ENCODE assay signal across 7 mouse cellular contexts in genomic region chr4:132463430-132464254, GRCm38 (mm10). TPM values are rescaled to one million over a fixed set of nuclear protein-coding genes. Genes with fewer than 3 reads are reported as not detected.
A peak's percentile ranks its signal among the peaks of the same experiment; 100 is the strongest.
DNase-seq lines count a peak whose midpoint lies in the region; ATAC-seq lines count a peak whose summit lies in the region.

Gene Med18, minus strand, starts transcription at chr4:132463921.

- no peaks in the 10 kb centered on the region for H3K9me3 ChIP-seq in embryonic facial prominence, embryonic 10.5 days
- H3K9me3 ChIP-seq in limb, embryonic 10.5 days (replicated peaks), result no peaks in the 10 kb centered on the region
- H3K9me3 ChIP-seq in midbrain, embryonic 13.5 days, result no peaks in the 10 kb centered on the region

- H3K4me2 ChIP-seq in midbrain, embryonic 13.5 days (replicated peaks), result peak within 1 kb of the TSS; percentile 77

- DNase-seq in adrenal gland, postnatal 10 days, result peak; percentile 95
- peak; percentile 96 for DNase-seq in embryonic facial prominence, embryonic 10.5 days (ENCODE audit: low spot score)
- DNase-seq in kidney, adult 11 months, result peak; percentile 90
- peak; percentile 96 for DNase-seq in limb, embryonic 10.5 days (ENCODE audit: low spot score)
- peak; percentile 88 for DNase-seq in spleen, adult 12 weeks (ENCODE audit: low spot score)

- peaks cover 35% of the 10 kb centered on the region for H3K36me3 ChIP-seq in embryonic facial prominence, embryonic 10.5 days (replicated peaks)
- H3K36me3 ChIP-seq in limb, embryonic 10.5 days, result peaks cover 36% of the 10 kb centered on the region
- H3K36me3 ChIP-seq in midbrain, embryonic 13.5 days, result peaks cover 25% of the 10 kb centered on the region

- peak within 1 kb of the TSS; percentile 80 for H3K4me3 ChIP-seq in embryonic facial prominence, embryonic 10.5 days
- peak within 1 kb of the TSS; percentile 74 for H3K4me3 ChIP-seq in limb, embryonic 10.5 days
- H3K4me3 ChIP-seq in midbrain, embryonic 13.5 days (replicated peaks), result peak within 1 kb of the TSS; percentile 80

- WGBS in embryonic facial prominence, embryonic 10.5 days, result under 1% methylated on average over 44 of the region's 44 CpGs
- WGBS in limb, embryonic 10.5 days, result under 1% methylated on average over 44 of the region's 44 CpGs
- under 1% methylated on average over 44 of the region's 44 CpGs for WGBS in midbrain, embryonic 13.5 days

- peak within 1 kb of the TSS; percentile 85 for H3K9ac ChIP-seq in midbrain, embryonic 13.5 days (replicated peaks)

- H3K4me1 ChIP-seq in embryonic facial prominence, embryonic 10.5 days, result peaks cover 18% of the 10 kb centered on the region
- peaks cover 18% of the 10 kb centered on the region for H3K4me1 ChIP-seq in limb, embryonic 10.5 days
- peaks cover 23% of the 10 kb centered on the region for H3K4me1 ChIP-seq in midbrain, embryonic 13.5 days (replicated peaks)

- ATAC-seq in granulocyte monocyte progenitor cell, adult 5-6 weeks (replicated peaks; ENCODE audit: poor library complexity, severe bottlenecking), result peak; percentile 96
- peak; percentile 97 for ATAC-seq in midbrain, embryonic 13.5 days

- H3K27me3 ChIP-seq in embryonic facial prominence, embryonic 10.5 days (replicated peaks; ENCODE audit: low read depth, poor library complexity, severe bottlenecking), result no peaks in the 10 kb centered on the region
- H3K27me3 ChIP-seq in limb, embryonic 10.5 days (ENCODE audit: low read depth, poor library complexity, severe bottlenecking), result no peaks in the 10 kb centered on the region
- H3K27me3 ChIP-seq in midbrain, embryonic 13.5 days, result no peaks in the 10 kb centered on the region

- H3K27ac ChIP-seq in embryonic facial prominence, embryonic 10.5 days (replicated peaks), result peak within 1 kb of the TSS; percentile 87
- peak within 1 kb of the TSS; percentile 80 for H3K27ac ChIP-seq in limb, embryonic 10.5 days
- peak within 1 kb of the TSS; percentile 10; the same call in 1 of the 2 replicates for H3K27ac ChIP-seq in midbrain, embryonic 13.5 days

RNA-seq across cellular contexts. Expression of gene Med18, which starts in this region (rescaled TPM):
- 10 to 100 TPM in 1 of 2 experiments, 1 to 10 TPM in 1; 8.2 to 10.6 TPM for total RNA-seq in adrenal gland, postnatal 10 days (2021)
- 37.0 and 41.7 TPM in 2 replicates for polyA plus RNA-seq in embryonic facial prominence, embryonic 10.5 days (2016; fragmentation: Nextera tagmentation; extraction: Ambion mirVana)
- total RNA-seq in granulocyte monocyte progenitor cell, adult 5-6 weeks (2014; fragmentation: Nextera tagmentation), result 9.2 and 16.1 TPM in 2 replicates
- total RNA-seq in granulocyte monocyte progenitor cell, adult 5-6 weeks (2017), result 9.9 and 16.2 TPM in 2 replicates
- polyA plus RNA-seq in limb, embryonic 10.5 days (2016; fragmentation: Nextera tagmentation; extraction: Ambion mirVana), result 37.2 and 40.6 TPM in 2 replicates
- 17.8 and 20.9 TPM in 2 replicates for polyA plus RNA-seq in midbrain, embryonic 13.5 days (2015; fragmentation: Nextera tagmentation; extraction: Ambion mirVana)

Comparison
In these comparisons a context has a peak if more than half of its experiments do, and no peak if none do; other contexts are left out.
1. Peak in every context shown above with its lines: DNase-seq, ATAC-seq, H3K4me3 ChIP-seq and H3K27ac ChIP-seq.
2. H3K27ac ChIP-seq: peak in every context shown above with its lines; median percentile 87 in embryonic facial prominence, embryonic 10.5 days; 80 in limb, embryonic 10.5 days; 10 in midbrain, embryonic 13.5 days.